Mouse (Mus musculus) right cerebral cortex, postnatal 4 days (tissue): ENCODE measurements around the gene Smpd3.
A peak's percentile ranks its signal among the peaks of the same experiment; 100 is the strongest.

Source experiments
- DNase-seq: peaks from one replicate; pipeline ENCODE4 v3.0.0-alpha.2; 2022

Smpd3 gene

GRCm38 (mm10) chr8:106288732-106289131, 49.1 kb downstream of the Smpd3 start:
- no peak for DNase-seq

GRCm38 (mm10) chr8:106287445-106287844, 50.3 kb downstream of the Smpd3 start:
- DNase-seq, result no peak

- DNase-seq, result no peak
These were observed 56.9 kb downstream of the Smpd3 start for GRCm38 (mm10) chr8:106280844-106281243.

- DNase-seq, result no peak
These were observed 57.6 kb downstream of the Smpd3 start for GRCm38 (mm10) chr8:106280154-106280553.

GRCm38 (mm10) chr8:106278367-106279042, 59.3 kb downstream of the Smpd3 start:
- no peak for DNase-seq

GRCm38 (mm10) chr8:106276709-106277317, 61.0 kb downstream of the Smpd3 start:
- no peak for DNase-seq

- DNase-seq, result no peak
These were observed 64.3 kb downstream of the Smpd3 start for GRCm38 (mm10) chr8:106273468-106273867.

GRCm38 (mm10) chr8:106271378-106271777, 66.4 kb downstream of the Smpd3 start:
- no peak for DNase-seq

GRCm38 (mm10) chr8:106270804-106271203, 67.0 kb downstream of the Smpd3 start:
- peak; percentile 58 for DNase-seq

- DNase-seq, result no peak
These were observed 69.0 kb downstream of the Smpd3 start for GRCm38 (mm10) chr8:106268710-106269346.

- no peak for DNase-seq
These were observed 72.4 kb downstream of the Smpd3 start for GRCm38 (mm10) chr8:106265398-106265797.

- no peak for DNase-seq
These were observed 73.9 kb downstream of the Smpd3 start for GRCm38 (mm10) chr8:106263928-106264327.

- DNase-seq, result no peak
These were observed 75.4 kb downstream of the Smpd3 start for GRCm38 (mm10) chr8:106262343-106262742.

GRCm38 (mm10) chr8:106260894-106261293, 76.9 kb downstream of the Smpd3 start:
- DNase-seq, result no peak

GRCm38 (mm10) chr8:106259579-106260255, 78.1 kb downstream of the Smpd3 start:
- no peak for DNase-seq

GRCm38 (mm10) chr8:106258169-106258568, 79.6 kb downstream of the Smpd3 start:
- no peak for DNase-seq

GRCm38 (mm10) chr8:106250186-106250585, 87.6 kb downstream of the Smpd3 start:
- no peak for DNase-seq

- no peak for DNase-seq
These were observed 100.7 kb downstream of the Smpd3 start for GRCm38 (mm10) chr8:106237106-106237505.

- DNase-seq, result no peak
These were observed 103.1 kb downstream of the Smpd3 start for GRCm38 (mm10) chr8:106234567-106235261.

- no peak for DNase-seq
These were observed 105.0 kb downstream of the Smpd3 start for GRCm38 (mm10) chr8:106232751-106233150.

GRCm38 (mm10) chr8:106231536-106231935, 106.3 kb downstream of the Smpd3 start:
- no peak for DNase-seq

- peak; percentile 67 for DNase-seq
These were observed 111.2 kb downstream of the Smpd3 start for GRCm38 (mm10) chr8:106226589-106226988.

- no peak for DNase-seq
These were observed 118.2 kb downstream of the Smpd3 start for GRCm38 (mm10) chr8:106219620-106220019.
